Mouse (Mus musculus) embryonic facial prominence, embryonic 13.5 days (tissue): ENCODE measurements around the gene Eif2s3x. TPM values are rescaled to one million over a fixed set of nuclear protein-coding genes. Genes with fewer than 3 reads are reported as not detected.
A peak's percentile ranks its signal among the peaks of the same experiment; 100 is the strongest.

Source experiments
- ATAC-seq: fragments of 200-750 bp; cut with Nextera tagmentation; 2 replicates; pipeline ENCODE4 v1.8.0; 2017; ENCODE audit warnings: low read depth; ENCODE audit not compliant: insufficient number of reproducible peaks, insufficient read depth, low FRiP score, low TSS enrichment
- H3K27ac ChIP-seq: fragments of 300-500 bp; sonication (generic); 2 replicates; pipeline ENCODE4 v1.5.1; 2015; ENCODE audit warnings: moderate library complexity, mild to moderate bottlenecking, inconsistent platforms
- H3K27me3 ChIP-seq: fragments of 300-500 bp; sonication (generic); 2 replicates; pipeline ENCODE4 v1.6.1; 2015; ENCODE audit warnings: mild to moderate bottlenecking, inconsistent platforms
- H3K36me3 ChIP-seq: fragments of 300-500 bp; sonication (generic); 2 replicates; pipeline ENCODE4 v1.6.1; 2015; ENCODE audit warnings: mild to moderate bottlenecking, inconsistent platforms
- H3K4me1 ChIP-seq: fragments of 300-500 bp; sonication (generic); 2 replicates; pipeline ENCODE4 v1.6.1; 2015; ENCODE audit warnings: inconsistent platforms
- H3K4me2 ChIP-seq: fragments of 300-500 bp; sonication (generic); 2 replicates; pipeline ENCODE4 v1.6.1; 2015; ENCODE audit warnings: moderate library complexity, mild to moderate bottlenecking, inconsistent platforms
- H3K4me3 ChIP-seq: fragments of 300-500 bp; sonication (generic); 2 replicates; pipeline ENCODE4 v1.5.1; 2015; ENCODE audit warnings: mild to moderate bottlenecking, inconsistent platforms
- H3K9ac ChIP-seq: fragments of 300-500 bp; sonication (generic); 2 replicates; pipeline ENCODE4 v1.6.1; 2015; ENCODE audit warnings: mild to moderate bottlenecking, inconsistent platforms
- H3K9me3 ChIP-seq: fragments of 300-500 bp; sonication (generic); 2 replicates; pipeline ENCODE4 v1.6.1; 2016; ENCODE audit warnings: inconsistent platforms
- WGBS: fragments of 180-500 bp; shearing (Covaris S2); methylation state at CpG from one replicate; pipeline ENCODE4 v1.1.7; 2015; ENCODE audit warnings: mixed read lengths; 5-methylcytosine and 5-hydroxymethylcytosine counted together
- polyA plus RNA-seq: library from polyadenylated mRNA; unstranded; fragments of >200 nt; fragmentation: Nextera tagmentation; extraction: Ambion mirVana; gene quantifications from 2 replicates; pipeline ENCODE4 v1.2.1, GENCODE M21; 2015

Eif2s3x gene
- polyA plus RNA-seq, 1 experiment from 2014 or later: 82.7 TPM

GRCm38 (mm10) chrX:94183814-94184213 is 28.8 kb downstream of the Eif2s3x start:
- no peaks in the 10 kb centered on the region for H3K4me1 ChIP-seq
- ATAC-seq: no peak
- H3K9me3 ChIP-seq: no peaks in the 10 kb centered on the region
- H3K4me2 ChIP-seq: no peak overlapping the region
- WGBS: 37% methylated on average over 3 of the region's 3 CpGs
- no peak overlapping the region for H3K27ac ChIP-seq
- no peak overlapping the region for H3K9ac ChIP-seq
- peaks cover 21% of the 10 kb centered on the region; the same call in 1 of the 2 replicates for H3K27me3 ChIP-seq
- H3K36me3 ChIP-seq: no peaks in the 10 kb centered on the region
- no peak overlapping the region for H3K4me3 ChIP-seq

- H3K9ac ChIP-seq: peak overlapping the region; percentile 69
- peak; percentile 98 for ATAC-seq
- peaks cover 38% of the 10 kb centered on the region for H3K27me3 ChIP-seq
- H3K4me1 ChIP-seq: no peaks in the 10 kb centered on the region
- no peaks in the 10 kb centered on the region for H3K9me3 ChIP-seq
- peak overlapping the region; percentile 50 for H3K4me3 ChIP-seq
- under 1% methylated on average over 55 of the region's 55 CpGs for WGBS
- peak overlapping the region; percentile 98 for H3K27ac ChIP-seq
- no peaks in the 10 kb centered on the region for H3K36me3 ChIP-seq
- peak overlapping the region; percentile 58 for H3K4me2 ChIP-seq
These were observed 34.8 kb downstream of the Eif2s3x start for GRCm38 (mm10) chrX:94177715-94178340.

DNA sequence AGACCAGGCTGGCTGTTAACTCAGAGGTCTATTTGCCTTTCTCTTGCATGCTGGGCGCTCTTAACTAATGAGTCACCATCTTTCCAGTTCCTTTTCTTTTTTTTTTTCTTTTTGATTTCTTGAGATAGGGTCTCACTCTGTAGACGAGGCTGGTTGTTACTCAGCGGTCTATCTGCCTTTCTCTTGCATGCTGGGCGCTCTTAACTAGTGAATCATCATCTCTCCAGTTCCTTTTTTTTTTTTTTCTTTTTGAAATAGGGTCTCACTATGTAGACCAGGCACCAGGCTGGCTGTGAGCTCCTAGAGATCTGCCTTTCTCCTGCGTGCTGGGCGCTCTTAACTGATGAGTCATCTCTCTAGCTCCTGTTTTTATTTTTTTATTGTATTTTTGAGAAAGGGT is 43.3 kb downstream of the Eif2s3x start:
- ATAC-seq: no peak
- Histone ChIP-seq H3K27me3 (peaks cover 64% of the 10 kb centered on the region), H3K4me2 (no peak overlapping the region), H3K4me3 (no peak overlapping the region), H3K36me3 (no peaks in the 10 kb centered on the region), H3K27ac (no peak overlapping the region), H3K9ac (no peak overlapping the region), H3K9me3 (no peaks in the 10 kb centered on the region), H3K4me1 (no peaks in the 10 kb centered on the region)
- 82% methylated on average over 6 of the region's 6 CpGs for WGBS

DNA sequence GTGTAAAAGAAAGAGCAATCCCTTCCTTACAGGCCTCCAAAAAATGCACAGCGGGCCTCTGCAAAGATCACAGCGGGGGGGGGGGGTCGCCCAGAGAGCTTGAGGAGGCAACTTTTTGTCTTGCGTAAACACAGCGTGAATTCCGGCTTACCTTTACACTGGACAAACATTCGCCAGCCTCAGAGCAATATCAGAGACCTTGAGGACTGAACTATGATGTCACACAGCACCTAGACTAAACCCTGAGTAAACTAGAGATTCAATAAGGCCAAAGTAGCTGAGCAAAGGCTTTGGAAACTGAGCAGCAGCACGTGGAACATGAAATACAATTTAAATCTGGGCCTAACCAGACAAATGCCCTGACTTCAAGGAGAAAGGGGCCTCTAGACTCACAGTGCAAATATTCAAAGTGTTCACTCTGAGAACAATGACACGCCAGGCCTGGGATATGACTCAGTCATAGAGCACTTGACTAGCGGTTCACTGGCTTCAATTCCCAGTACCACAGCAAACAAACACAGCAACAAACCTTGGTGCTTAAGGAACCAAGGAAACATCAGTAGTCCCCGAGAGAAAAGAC is 60.3 kb downstream of the Eif2s3x start:
- Histone ChIP-seq H3K4me1 (no peaks in the 10 kb centered on the region), H3K27ac (no peak overlapping the region), H3K9ac (no peak overlapping the region), H3K36me3 (no peaks in the 10 kb centered on the region), H3K9me3 (no peaks in the 10 kb centered on the region), H3K27me3 (peaks cover 75% of the 10 kb centered on the region), H3K4me3 (no peak overlapping the region), H3K4me2 (no peak overlapping the region)
- ATAC-seq: no peak
- 40% methylated on average over 11 of the region's 11 CpGs for WGBS

- H3K27ac ChIP-seq: no peak overlapping the region
- no peaks in the 10 kb centered on the region for H3K36me3 ChIP-seq
- WGBS: 76% methylated on average over 19 of the region's 19 CpGs
- no peaks in the 10 kb centered on the region for H3K4me1 ChIP-seq
- H3K9me3 ChIP-seq: no peaks in the 10 kb centered on the region
- no peak overlapping the region for H3K9ac ChIP-seq
- H3K4me3 ChIP-seq: no peak overlapping the region
- ATAC-seq: no peak
- H3K27me3 ChIP-seq: peaks cover 81% of the 10 kb centered on the region
- no peak overlapping the region for H3K4me2 ChIP-seq
These were observed 62.2 kb downstream of the Eif2s3x start for GRCm38 (mm10) chrX:94150471-94150870.

DNA sequence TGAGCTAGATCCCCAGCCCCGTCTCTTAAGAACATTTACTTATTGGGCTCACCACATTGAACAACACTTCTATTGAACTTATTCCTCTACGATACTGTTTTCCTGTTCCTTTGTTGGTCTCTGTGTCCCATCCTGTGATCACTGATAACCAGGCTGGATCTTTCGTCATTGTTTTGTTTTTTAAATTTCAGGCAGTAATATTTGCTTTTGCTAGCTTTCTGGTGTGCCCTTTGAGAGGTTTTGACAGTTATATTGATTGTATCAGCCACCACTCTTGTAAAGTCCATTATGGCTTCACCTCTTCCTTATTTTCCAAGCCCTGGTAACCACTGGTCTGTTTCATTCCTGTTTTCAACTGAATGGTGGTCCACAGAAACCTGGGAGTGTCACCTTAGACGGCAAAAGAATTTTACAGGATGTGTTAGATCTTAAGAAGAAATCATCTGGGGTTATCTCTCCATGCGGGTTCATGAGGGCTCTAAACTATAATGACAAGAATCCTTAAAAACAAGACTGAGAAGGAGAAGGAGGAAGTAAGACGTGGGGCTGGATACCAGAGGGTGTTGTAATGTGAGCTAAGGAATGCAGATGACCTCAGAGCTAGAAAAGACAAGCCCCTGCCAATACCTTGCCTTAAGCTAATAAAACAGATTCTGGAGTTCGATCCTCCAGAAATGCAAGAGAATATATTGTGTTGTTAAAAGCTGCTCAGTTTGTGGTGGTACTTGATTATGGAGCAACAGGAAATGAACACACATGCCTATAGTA is 70.5 kb downstream of the Eif2s3x start:
- no peak for ATAC-seq

GRCm38 (mm10) chrX:94140080-94140479 is 72.6 kb downstream of the Eif2s3x start:
- Histone ChIP-seq H3K36me3 (no peaks in the 10 kb centered on the region), H3K9me3 (no peaks in the 10 kb centered on the region), H3K9ac (no peak overlapping the region), H3K27ac (no peak overlapping the region), H3K4me1 (no peaks in the 10 kb centered on the region), H3K4me3 (no peak overlapping the region), H3K4me2 (no peak overlapping the region), H3K27me3 (peaks cover 61% of the 10 kb centered on the region)
- ATAC-seq: no peak
- WGBS: 81% methylated on average over 1 of the region's 1 CpGs

More for the DNA sequence above, 70.5 kb downstream of the Eif2s3x start:
- Histone ChIP-seq H3K4me3 (no peak overlapping the region), H3K36me3 (no peaks in the 10 kb centered on the region), H3K9me3 (no peaks in the 10 kb centered on the region), H3K27me3 (peaks cover 69% of the 10 kb centered on the region), H3K9ac (no peak overlapping the region), H3K4me2 (no peak overlapping the region), H3K27ac (no peak overlapping the region), H3K4me1 (no peaks in the 10 kb centered on the region)
- WGBS: 64% methylated on average over 7 of the region's 7 CpGs

Other genes starting within 250 kb of the Eif2s3x start
- gene AU015836, start 244.2 kb downstream of the Eif2s3x start, polyA plus RNA-seq: not detected in 2 replicates
- 31.4 and 33.6 TPM in 2 replicates for gene Zfx, start 89.2 kb downstream of the Eif2s3x start, polyA plus RNA-seq
- gene Klhl15, start 21.7 kb upstream of the Eif2s3x start, polyA plus RNA-seq: 8.4 and 10.9 TPM in 2 replicates
- 0.22 TPM in 1 of 2 replicates, not detected in the other for gene Fam90a1b, start 153.9 kb upstream of the Eif2s3x start, polyA plus RNA-seq
- 67.8 and 80.7 TPM in 2 replicates for gene Apoo, start 154.3 kb upstream of the Eif2s3x start, polyA plus RNA-seq